Mouse (Mus musculus): ENCODE results near the gene Spcs2.

The Spcs2 gene

DNA sequence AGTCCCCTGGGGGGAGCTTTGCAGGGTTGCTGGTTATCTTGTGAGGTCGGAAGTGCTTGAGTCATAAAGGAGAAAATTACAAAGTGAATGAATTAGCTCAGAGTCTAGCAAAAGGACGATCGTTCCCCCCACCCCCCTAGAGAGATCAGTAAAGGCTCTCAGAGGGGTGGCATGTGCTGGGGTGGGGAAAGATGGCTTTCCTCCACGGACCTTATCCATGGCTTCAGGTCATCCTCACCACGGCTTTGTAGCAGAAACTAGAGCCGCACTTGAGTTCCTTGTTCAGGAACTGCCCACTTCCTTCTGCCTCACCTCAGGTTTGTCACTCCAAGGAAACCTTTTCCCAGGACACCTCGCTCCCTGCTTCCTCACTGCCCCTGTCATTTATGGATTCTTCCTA, at the start of gene Spcs2:
TSS of gene Spcs2 (minus strand) at position 101 of the 400 bp plus-strand sequence.
- DNase-seq (ENCODE audit: low read depth, low spot score): no peak

DNA sequence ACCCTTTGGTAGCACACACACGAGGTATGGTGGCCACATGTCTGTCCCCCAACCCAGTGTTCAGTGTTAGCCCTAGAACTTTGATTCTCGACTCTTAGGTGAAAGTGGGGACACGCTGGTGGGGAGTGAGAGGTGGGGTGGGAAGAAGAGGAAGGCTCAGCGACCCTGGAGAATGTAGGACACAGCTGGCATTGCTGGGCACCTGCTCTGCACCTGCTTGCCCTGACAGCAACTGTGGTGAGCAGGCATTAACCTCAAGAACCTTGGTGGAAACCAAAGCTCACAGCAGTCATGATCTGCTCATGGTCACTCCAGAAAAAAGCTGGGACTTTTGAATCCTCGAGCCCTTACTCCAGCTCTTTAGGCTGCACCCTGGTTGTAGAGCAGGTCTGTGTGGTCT, 47.8 kb upstream of the Spcs2 start:
- no peak for DNase-seq (ENCODE audit: low read depth, low spot score)

DNA sequence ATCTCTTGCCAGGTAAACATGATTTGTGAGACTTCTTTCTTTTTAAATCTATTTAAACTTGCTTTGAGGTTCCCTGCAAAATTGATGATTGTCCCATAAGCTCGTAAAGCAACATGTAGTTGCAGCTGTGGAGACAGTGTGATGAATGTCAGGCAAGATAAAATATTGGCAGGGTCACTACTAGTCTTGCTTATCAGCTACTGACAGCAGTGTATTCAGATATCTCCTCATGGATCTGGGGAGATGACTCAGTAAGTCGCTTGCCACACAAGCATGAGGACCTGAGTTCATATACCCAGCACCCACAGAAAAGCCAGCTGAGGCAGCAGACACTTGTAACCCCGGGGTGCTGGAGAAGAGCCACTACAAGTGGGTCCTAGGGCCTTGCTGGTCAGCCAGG, 44.2 kb upstream of the Spcs2 start:
- DNase-seq (ENCODE audit: low read depth, low spot score): no peak

DNA sequence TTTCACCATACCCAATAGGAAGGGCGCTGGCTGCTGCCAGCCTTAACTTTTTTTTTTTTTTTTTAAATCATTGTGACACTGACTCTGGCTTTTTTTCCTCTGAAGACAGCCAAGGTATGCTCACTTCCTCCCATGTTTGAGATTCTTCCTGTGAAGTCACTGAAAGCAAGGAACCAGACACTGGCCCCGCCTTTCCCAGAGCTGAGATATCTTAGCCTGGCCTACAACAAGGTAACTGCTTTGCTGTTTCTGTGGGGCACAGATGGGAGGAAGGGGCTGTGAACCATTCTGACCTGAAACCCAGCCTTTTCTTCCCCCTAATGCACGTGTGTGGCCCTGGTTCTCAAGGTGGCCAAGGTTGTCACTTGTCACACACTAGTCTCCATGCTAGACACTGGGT, 43.1 kb upstream of the Spcs2 start:
- no peak for DNase-seq (ENCODE audit: low read depth, low spot score)

DNA sequence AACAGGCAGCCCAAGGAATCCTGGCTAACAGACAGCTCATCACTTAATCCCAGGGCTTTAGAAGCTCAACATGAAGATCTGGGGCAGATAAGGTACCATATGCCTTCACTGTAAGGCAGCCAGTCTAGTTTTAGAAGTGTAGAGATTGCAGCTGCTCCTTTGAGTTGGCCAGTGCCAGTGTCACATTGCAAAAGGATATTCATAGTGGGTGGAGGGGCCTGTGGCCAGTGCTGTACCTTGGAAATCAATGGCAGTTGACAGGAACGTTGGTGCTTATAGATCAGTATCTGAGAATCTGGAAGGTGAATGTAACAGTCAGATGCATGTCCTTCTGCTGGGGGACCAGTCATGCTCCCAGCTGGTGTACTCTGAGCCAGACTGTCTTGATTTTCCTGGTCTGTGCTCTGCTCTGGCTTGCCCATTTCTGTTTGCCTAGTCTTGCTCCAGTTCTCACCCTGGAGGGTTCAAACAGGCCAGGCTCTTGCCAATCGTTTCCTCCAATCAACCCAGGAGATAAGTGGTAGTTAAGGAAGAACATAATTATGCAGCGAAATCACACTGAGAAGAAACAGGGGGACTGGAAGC, 41.3 kb upstream of the Spcs2 start:
- DNase-seq (ENCODE audit: low read depth, low spot score): no peak

DNA sequence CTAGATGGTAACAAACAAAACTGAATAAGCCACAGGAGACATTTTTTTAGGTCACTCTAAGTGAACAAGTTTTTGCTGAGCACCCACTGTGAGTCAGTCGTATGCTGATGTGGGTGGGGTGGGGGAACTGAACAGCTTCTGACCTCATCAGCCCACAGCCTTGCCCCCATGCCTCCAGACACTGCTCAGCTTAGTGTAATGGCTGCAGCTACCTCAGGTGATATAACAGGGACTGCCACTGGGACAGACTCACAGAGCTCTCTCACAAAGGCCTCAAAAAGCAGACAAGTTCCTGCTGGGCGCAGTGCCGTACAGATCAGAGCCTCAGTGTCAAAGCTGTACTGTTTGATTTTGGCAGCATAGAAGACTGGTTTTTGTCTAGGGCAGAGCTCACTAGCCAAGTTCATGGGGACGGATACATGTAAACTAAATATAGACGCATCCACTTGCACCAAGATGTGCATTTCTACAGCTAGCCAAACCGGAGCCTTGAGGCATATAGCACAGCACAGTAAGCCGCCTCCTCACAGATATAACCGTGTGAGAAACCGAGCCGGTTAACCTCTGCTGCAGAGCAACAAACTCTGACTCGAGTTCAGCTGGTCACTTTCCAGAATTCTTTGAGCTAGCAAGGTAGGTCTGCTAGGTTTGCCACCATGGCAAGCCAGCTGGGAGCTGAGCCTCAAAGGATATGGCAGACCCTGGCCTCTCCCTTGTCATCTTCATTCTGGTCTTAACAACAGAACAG, 39.8 kb upstream of the Spcs2 start:
- no peak for DNase-seq (ENCODE audit: low read depth, low spot score)

DNA sequence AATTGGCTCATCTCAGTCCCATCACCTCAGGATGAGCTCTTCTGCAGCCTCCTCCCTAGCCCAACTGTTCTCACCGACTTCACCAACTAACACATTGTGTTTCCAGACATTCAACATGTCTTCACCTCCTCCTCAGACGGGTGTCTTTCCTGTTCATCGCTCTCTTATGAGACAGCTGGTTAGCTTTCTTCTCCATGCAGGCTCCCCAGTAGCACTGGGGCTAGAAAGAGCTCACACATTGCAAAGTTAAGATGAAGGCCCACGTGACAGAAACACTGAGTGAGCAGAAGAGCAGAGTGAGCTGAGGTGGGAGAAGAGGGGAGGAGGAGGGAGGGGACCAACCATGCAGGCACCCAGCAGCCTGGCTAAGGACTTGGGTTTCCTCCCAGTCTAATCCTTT, 38.9 kb upstream of the Spcs2 start:
- DNase-seq (ENCODE audit: low read depth, low spot score): no peak

DNA sequence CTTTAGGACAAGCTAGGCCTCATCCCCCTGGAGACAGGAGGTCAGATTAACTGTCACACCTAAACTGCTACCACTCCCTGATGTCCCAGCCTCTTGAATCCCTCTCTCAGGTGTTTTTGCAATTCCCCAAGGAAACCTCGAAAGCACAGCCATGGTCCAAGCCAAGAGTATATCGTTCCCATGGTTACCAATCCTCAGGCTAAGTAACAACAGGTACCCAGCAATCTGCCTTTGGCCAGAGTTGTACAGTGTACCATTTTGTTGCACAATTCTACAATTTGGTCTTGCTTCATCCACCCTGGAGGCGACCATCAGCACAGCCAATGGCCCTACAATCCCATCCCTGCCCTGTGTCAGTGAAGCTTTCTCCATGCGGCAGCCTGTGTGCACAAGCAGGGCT, 33.6 kb upstream of the Spcs2 start:
- no peak for DNase-seq (ENCODE audit: low read depth, low spot score)

DNA sequence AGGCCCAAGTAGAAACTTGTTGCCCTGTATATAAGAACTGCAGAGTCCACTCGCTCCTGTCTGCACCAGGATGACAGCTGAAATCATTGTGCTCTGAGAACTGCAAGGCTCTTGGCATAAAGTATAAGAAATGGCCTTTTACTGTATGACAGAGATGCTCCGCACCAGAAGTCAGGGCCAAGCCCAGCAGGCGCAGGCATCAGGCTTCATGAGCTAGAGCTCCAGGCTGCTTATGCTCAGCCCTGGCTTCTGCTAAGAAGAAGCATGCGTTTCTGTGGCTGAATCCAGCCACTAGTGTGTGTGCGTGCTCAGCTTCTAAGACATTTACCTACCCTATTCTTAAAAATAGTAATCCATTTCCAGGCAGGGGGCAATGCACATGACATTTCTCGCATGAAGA, 31.2 kb upstream of the Spcs2 start:
- no peak for DNase-seq (ENCODE audit: low read depth, low spot score)

DNA sequence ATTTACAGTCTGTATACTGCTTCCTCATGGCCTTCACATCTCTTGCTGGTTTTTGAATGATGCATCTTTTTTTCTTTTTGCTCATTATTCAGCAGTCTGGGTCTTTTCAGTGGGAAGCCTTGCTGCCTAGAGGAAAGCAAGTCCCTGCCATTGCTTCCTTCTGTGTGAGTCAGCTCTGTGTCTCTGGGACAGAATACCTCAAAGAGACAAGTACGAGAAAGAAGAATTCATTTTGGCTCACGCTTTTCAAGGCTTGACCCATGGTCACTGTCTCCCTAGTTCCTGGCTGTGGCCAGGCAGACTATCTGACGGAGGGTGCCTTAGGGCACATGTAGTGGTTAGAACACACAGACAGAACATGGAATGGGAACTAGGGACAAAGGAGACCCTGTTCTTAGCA, 30.7 kb upstream of the Spcs2 start:
- no peak for DNase-seq (ENCODE audit: low read depth, low spot score)

DNA sequence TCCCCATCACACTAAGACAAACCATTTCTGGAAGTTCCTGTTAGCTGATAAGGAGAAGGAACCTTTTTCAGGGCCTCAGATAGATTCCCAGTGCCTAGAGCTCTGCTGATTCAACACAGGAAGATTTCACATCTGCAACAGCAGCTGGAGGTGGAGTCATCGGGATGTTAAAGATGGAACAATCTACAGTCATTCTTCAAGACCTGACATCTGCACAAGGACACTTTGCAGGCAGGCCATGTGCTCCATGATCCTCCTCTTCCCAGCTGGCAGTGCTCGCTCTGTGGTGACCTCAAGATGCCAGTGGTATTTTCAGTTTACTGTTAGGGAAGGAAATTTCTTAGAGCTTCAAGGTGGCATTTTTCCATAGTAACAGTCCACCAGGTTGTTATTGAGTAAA, 29.1 kb upstream of the Spcs2 start:
- DNase-seq (ENCODE audit: low read depth, low spot score): no peak

DNA sequence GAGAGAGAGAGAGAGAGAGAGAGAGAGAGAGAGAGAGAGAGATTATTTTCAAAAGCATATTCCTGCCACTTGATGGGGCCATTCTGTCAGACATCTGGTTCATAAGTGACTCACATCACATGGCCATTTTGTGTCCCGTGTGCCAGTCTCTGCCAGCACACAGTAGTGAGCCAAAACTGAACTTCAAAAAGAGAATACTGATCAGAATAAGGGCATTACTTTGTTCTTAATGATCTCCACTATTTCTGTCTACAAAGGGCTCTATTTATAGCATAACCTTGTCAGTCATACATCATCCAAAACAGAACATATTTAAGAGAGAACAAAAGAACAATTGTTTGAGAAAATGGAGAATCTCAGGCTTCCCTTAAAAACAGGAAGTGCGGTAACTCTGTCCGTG, 28.2 kb upstream of the Spcs2 start:
- peak; percentile 26 for DNase-seq (ENCODE audit: low read depth, low spot score)

DNA sequence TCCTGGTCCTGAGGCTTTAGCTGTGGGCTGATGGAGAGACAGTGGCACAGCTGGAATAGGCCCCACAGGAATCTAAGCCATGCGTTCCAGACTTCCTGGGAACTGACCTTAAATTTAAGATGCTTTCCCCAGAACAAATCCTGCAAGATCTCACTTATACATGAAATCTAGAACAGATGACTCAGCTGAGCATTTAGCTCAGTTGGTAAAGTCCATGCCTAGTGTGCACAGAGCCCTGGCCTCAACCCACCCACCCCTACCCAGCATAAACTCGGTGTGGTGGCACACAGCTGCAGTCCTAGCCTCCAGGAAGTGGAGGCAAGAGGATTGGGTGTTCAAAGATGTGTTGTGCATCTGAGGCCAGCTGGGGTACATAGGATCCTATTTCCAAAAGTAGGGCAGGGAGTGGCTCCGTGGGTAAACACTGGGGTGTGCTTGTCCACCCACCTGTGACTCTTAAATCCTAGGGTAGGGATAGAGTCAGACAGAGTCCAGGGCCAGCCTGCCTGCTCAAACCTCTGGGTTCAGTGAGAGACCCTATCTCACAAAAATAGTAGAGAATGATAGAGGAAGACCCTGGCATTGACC, 27.0 kb upstream of the Spcs2 start:
- DNase-seq (ENCODE audit: low read depth, low spot score): no peak

DNA sequence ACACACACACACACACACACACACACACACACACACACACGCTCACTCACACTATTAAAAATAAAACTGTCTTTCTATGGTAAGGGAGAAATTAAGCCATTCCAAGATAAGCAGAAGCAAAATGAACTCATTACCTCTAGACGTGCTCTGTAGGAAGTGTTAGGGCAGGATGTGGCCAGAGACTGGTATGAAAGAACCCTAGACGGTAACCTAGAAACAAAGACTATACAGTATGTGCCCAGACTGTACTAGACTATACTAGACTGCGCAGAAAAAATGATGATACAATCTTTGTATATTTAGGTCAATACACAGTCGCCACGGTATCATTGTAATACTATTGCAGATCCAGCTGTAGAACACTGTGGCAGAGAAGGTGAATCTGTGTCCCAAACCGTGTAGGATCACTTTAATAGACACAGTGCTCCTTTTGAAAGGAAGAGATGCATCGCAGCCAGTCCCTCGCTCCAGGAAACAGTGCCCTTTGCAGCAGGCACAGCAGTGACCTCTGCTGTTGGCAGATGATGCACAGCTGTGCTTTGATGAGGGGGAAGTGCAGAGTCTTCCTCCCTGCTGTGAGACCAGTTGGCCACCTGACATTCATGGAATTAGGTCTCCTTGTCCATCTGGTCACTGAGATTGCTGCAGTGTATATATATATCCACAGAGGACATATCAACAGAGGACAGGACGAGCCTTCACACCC, 26.1 kb upstream of the Spcs2 start:
- DNase-seq (ENCODE audit: low read depth, low spot score): peak; percentile 75

DNA sequence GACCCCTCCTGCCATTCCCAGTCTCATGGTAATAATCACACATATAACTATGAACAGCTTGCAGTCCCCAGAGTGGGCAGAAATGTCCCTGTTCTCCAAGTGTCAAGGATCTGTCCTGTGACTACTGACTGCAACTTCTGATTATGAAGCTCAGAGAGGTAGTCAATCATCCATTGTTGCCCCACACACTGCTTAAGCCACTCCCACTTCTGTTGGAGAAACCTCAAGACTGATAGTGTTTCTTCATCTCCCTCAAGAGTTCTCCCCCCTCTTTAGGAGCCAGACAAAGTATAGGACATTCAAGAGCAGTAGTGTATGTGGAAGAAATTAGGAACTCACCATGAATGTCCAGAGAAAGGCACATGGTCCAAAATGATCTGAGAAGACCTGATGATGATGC, 24.5 kb upstream of the Spcs2 start:
- no peak for DNase-seq (ENCODE audit: low read depth, low spot score)

DNA sequence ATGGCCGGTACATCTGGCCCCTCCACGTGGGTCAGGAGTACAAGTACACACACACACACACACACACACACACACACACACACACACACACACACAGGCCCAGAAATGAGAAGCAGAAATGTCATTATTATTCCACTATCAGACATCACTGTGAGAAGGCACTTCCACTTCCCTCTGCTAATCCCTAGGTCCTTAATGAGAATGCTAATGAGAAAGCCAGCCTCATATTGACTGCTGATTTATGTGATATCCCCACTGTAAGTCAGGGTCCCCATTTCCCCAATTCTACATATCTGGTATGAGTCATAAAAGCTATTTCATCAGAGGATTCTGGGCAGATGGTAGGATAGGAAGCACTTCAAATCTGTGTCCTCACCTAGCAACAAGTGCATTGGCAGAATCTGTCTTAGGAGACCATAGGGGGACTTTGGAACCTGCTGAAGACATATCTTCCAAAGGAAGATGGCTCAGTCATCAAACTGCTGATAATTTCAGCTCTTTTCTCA, 24.0 kb upstream of the Spcs2 start:
- no peak for DNase-seq (ENCODE audit: low read depth, low spot score)

DNA sequence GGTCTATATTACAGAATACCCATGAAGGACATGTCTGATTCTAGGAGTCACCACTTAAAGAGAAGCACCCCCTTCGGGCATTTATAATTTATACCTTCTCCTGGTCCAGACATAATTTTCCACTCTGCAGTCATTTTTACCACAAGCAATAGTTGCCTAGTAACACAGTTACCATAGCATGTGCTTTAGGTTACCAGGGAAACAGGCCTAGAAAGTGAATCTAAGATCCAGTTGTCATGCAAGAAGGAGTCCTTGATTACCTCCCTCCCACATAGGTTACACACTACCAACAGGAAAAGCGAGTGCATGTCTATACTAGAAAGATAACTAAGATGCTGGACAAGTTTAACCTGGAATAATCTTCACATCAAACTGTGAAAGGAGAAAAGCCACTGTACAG, 15.0 kb upstream of the Spcs2 start:
- no peak for DNase-seq (ENCODE audit: low read depth, low spot score)

DNA sequence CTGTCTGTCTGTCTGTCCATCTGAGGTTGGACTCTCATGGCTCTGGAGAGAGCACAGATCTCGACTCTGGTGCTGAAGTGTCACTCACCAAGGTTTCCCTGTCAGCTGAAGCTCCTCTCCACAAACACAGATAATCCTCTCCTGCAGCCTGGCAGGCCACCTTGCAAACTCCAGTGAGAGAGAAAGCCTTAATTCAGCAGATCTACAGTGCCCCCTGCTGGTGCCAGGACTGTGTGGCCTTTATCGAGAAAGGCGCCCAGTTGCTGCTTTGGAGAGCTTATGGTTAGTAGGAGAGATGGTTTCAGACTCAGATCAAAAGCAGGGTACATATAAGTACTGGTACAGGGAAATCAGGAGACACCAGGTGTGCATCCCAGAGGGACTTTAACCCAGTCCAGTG, 13.1 kb upstream of the Spcs2 start:
- DNase-seq (ENCODE audit: low read depth, low spot score): peak; percentile 93

DNA sequence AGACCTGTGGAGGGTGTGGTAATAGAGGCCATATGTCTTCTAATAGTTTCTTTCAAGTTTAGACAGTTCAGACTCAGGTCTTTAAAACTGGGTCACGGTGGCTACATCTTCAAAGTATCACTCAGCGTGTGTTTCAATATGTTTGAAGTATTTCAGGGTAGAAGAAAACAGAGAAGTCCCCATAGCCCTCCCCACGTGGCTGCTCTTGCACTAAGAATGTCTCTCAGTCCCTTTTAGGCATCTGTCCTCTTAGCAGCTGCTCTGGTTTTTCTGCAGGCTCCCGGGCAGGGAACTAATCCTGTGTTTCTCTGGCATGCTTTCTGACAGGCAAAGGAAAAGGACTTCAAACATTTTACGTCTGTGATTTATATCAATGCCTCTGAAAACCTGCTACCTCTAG, 12.6 kb upstream of the Spcs2 start:
- no peak for DNase-seq (ENCODE audit: low read depth, low spot score)

DNA sequence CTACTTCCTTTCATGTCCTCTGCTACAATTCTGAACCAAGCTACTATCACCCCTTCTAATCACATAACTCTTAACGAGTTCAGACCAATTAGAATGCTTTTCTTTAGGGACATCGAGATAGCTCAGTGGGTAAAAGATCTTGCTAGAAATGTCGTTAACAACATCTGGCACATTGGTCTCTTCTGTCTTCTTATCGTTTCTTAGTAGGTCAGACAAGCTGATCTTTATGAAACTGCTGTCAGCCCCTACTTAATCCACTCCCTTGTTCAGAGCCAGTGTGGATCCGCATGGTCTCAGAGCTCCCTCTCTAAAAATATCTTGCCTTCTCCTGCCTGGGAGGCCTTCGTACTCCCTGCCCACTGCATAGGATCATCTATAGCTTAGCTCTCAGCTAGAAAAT, 10.7 kb upstream of the Spcs2 start:
- DNase-seq (ENCODE audit: low read depth, low spot score): no peak

DNA sequence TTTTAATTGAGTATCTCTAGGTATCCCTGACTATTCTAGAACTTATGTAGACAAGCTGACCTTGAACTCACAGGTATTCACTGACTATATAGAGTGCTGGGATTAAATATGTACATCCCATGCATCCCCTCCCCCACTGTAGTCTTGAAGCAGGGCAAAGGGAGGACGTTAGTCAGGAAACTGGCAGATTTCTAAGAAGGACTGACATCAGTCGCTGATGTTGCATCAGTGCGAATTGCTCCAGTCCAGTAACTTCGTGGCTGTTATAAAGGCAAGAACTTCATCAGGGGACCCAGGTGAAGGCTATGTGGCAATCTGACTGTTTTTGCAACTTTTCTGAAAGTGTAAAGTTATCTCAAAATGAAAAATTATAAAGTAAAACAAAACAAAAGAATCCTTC, 6.0 kb upstream of the Spcs2 start:
- no peak for DNase-seq (ENCODE audit: low read depth, low spot score)

DNA sequence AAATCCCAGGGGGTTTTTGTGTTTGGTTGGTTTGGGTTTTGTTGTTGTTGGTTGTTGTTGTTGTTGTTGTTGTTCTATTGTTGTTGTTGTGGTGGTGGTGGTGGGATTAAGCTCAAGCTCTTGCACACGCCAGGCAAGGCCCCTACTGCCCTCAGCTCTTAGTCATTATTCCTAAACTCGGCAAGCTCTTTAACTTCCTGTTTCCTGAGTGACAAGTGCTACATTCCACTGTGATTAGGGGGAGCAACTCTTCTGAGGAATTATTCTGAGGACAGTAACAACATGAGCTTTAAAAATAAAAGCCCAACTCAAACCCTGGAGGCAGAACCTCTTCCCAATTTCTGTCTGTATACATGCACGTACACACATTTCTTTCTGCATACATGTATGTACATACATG, 2.0 kb upstream of the Spcs2 start:
- DNase-seq (ENCODE audit: low read depth, low spot score): no peak

Measured in CD4-positive, CD25-positive, alpha-beta regulatory T cell, adult 2 months (primary cell).